Mouse (Mus musculus) embryo, embryonic 9.5 days (tissue): Measurements from ENCODE around the gene Fcmr.

Experiments
- DNase-seq: peaks from one replicate; pipeline ENCODE4 v3.0.0-alpha.2; 2017; ENCODE audit errors: extremely low spot score

The Fcmr gene

DNA sequence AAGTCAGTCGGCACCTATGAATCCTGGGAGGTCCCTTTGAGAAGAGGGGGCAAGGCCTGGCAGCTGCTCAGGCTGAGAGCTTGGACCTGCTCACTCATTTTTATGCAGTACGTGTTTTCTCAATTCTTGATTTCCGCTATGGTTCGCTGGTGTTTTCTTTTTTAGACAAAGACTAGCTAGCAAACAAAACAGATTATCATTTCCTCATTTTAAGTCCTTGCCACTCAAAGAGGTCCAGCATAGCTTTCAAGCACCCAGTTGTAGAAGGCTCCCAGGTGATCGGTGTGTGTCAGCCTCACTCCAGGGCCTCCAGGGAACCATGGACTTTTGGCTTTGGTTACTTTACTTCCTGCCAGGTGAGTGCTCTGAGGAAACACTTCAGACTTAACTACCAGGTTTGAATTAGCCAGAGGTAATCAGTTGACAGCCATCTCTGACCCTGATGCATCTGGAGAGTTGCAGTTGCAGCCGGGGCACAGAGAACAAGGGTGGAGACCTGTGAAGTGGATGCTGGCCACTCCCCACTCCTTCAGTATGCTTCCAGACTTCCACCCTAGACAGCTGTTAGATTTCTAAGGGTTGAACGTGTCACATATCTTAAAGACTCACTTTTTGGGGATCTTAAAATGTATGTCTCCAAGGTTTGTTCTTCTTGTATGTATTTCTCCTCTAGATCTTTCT, at the start of gene Fcmr:
Gene Fcmr, plus strand, starts transcription at position 129 of the 681 bp plus-strand sequence.
- DNase-seq, result no peak

DNA sequence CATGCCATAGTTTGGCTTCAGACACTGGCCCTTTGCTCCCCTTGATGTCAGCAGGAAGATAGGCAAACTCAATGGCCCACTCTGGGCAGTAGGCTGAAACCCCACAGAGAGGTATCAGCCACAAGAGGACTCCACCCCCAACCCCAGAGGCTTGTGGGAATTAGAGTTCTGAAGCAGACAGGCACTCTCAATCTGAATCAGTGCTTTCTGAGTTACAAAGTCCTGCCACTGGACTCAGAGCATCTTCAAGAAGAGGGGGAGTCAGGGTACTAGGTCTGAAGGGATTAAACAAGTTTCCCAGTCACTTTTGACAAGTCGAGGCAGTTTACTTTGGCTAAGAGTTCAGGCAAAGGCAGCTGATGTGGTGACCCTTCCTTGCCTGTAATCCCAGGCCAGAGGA, 45.7 kb upstream of the Fcmr start:
- DNase-seq, result no peak

DNA sequence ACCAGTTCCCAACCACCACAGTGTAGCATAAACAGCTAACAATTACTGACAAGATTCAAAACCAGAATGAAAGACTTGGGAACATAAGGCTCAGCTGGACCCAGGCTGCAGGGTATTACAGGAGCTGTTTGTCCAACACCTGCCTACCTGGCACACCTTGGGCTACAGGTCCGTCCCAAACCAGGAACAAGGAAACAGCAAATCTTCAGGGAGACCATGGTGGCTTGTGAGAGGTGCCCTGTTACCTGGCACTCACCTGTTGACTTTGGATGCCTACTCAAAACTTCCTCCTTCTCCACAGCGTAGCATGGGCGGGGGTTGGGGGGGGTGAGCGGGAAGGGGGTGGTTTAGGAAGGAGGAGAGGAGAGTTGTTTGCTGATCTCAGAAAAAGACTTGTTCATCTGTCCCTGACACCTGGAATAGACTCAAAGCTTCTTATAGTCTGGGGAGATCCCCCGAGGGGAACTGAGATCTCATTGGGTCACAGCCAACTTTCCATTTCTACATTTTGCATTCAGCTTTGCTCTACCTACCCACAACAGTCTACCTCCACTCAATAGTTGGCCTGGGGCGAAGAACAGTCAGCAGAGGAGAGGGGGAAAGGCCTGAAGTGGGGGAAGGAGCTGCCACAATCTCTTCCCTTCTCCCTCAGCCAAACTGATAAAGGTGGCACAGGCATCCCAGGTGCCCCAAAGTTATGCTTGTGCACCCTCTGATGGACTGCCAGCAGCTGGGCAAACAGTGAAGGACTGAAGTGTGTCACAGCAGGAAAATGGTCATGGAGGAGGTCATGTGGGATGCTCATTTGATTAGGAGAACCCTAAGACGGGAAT, 44.9 kb upstream of the Fcmr start:
- no peak for DNase-seq

DNA sequence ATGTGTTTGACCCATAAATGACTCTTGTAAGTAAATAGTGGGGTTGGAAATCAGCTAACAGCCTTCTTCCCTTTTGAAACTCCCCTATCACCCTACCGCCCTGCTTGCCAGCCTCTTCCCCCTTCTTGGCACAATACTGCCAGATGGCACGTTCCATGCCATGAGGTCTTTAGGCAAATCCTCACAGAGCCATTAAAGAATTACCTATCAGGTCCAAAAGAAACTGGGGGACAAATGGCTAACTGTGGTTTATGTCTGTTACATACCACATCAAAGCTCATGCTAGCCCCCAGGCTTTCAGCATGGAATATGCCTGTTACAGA, 44.4 kb upstream of the Fcmr start:
- DNase-seq, result no peak

DNA sequence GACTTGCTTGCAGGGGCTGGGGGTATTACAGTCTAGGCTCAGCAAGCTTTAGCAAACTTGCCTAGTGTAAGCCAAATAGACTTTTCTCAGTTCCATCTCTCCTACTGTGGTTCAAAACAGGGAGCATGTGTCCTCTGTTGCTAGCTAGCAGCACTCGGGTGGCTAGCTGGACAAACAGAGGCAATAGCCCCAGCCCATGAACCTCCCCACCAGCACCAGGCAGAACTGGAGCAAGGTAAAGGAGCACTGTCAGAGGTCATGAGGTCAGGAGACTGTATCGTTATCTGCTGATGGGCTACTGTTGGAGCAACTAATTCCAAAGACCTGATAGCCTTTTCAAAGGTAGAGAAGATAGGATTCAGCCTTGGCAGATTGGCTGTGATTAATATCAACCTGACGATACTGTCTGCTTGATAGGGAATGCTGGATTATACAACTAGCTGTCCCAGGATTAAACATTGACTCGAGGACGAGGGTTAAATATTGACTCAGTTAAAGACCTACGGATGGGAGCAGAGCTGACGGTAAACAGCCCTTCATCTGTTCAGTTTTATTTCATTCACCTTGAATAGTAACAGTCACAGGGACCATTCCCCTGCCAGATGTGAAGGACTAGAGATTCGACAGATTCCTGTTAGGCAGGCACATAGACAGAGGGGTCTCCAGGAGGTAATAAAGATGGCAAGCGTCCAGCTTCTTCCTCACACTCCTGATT, 43.4 kb upstream of the Fcmr start:
- no peak for DNase-seq

DNA sequence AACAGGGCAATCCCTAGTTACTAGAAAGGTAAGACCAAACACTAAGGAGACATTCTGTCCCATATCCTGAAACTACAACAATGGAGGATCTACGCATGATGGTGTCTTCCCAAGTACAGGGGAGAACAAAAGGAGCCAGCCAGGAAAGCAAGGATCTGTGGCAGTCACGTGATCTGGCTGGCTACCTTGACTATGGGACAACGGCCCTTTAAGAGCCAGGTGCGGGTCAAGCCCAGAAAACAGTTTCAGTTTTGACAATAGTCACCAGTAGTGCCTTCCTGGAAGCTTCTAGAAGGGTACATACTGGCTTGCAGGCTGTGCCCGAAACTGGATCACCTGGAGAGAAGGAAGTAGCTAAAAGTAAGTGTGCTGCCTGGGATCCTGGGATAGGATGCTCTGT, 39.0 kb upstream of the Fcmr start, which contains the start of gene Pigr:
Gene Pigr, plus strand, starts transcription at position 237 of the 400 bp plus-strand sequence.
- no peak for DNase-seq

DNA sequence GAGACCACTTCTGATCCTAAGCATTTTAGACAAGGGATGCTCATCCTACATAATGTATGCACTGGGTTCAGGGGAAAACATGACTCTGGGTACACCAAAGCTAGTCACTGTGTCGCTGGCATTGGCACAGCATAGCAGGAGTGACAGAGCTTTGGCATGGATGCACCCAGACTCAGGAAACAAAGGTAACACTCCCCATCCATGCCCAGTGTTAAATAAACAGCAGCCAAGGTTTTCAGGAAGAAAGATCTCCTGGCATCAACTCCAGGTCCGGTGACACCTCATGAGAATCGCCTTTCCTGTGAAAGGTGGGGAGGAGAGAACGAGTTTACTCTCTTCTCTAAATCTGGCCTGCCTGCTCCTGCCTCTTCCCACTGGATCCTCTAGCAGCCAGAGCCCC, 36.8 kb upstream of the Fcmr start:
- no peak for DNase-seq

DNA sequence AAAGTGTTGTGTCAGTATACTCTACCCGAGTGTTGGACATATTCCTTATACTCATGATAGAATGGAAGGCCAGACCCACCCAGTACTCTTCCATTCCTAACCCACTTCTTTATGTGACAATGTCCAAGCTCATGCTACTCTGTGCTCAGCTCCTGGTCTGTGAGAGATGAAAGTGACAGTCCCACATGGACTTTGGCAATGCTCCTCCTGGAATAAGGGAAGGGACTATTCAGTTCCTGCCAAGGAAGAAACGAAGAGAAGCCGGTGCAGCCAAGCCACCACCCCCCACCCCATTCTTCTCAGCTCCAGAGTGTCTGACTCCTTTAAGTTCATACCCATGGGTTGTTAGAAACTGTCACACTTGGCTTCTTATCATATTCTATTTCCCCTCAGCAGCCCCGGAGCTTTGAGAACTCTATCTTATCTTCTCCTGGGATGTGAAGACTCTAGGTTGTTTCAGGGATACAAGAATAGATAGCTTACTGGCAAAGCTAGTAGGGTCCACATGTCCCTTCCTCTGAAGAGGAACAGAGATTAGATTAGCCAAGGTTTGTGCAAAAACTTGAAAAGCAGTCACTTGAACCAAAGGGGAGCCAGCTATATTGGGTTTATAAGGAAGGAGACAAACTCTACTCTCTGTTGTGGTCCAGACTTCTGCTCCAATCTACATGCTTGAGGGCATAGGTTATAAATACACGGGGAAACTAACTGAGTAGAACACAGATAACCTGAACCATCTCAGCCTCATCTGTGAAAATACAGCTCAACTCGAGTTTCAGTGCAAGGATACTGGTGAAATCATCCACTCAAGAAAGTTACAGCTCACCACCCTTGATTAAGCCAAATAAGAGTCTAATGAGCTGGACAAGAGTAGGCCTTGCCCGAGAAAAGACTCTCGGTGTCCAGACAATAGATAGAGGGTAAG, 35.3 kb upstream of the Fcmr start:
- no peak for DNase-seq

DNA sequence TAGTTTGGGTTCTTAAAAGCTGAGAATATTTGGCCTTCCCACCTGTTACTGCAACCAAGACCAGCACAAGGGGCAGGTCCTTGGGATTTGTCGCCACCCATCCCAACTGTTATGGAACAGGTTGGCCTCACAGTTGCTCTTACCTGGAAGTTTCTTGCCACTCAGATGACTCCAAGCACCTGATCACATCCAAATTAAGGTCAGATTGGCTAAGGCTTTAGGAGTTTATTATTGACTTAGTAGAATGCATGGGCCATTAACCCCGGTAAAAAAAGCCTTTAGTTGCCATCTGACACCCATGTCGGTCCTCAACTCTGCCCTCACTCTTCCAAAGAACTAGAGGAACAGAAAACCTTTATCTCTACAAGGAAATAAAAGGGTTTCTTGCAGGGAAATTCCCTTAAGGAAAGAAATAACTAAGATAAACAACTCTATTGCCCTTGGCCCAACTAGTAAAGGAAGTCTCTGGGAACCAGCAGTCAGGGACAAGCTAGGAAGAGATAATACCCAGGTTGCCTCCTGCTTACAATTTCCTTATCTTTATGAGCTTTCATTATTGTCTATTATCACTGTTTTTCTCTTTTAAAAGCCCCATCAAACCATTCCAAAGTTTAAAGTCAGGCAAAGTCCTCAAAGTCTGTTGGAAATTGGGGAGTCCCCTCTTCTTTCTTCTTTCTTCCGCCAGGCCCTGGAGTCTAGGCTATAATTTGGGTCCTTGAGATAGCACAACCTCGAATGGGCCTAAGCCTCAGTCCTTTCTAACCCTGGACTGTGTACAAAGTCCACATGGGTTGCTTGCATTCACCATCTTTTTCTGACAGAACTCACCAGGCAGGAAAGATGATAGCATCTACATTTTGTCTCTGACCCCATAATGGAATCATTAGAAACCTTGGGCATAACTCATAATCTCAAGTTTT, 33.0 kb upstream of the Fcmr start:
- DNase-seq, result no peak

DNA sequence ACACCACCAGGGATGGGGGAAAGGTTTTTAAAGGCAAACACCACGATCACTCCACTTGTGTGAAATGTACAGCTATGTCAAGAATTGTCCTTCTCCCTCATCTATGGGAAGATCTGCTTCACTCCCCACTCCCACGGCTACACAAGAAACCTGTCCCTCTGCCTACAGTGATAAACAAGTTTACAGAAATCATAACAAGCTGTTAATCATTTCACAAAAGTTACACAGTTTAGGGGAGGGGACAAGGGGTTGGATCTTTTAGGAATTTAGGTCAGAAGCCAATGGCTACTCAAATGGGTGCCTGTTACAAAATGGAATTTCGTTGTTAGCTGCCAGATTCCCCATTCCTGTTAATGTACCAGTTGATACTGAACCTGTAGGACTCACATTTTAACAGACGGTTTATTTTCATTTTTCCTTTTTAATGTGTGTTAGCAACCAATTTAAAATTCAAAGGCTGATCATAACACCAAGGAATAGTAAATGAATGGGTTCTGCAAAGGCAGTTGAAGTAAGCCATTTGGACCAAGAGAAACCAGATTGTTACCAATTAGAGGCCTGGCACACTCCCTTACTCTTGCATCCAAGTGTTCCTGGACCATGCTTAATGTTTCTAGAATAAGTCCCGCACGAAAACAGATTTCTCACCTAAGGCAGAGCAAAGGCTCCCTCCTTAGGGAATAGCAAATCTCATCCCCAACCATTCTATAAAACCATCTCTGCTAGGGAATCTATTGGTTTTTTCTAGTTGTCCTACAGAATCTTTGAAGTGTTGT, 30.1 kb upstream of the Fcmr start:
- DNase-seq, result no peak

DNA sequence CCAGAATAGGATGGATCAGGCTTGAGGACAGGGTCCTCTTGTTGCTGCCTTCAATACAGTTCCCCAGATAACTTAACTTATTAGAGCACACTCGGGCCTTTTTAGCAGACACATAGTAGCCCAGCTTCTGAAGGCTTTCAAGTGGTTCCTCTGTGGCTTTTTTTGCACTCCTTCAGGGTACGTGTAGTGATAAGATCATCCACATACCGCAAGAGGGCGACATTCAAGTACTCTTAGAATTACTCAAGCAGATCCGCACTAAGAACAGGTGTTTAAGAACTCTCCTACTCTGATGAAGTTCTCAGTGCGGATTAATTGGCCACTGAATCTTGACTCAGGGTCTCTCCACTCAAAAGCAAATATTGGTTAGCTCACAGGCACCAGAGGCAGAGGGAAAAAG, 27.2 kb upstream of the Fcmr start:
- no peak for DNase-seq

DNA sequence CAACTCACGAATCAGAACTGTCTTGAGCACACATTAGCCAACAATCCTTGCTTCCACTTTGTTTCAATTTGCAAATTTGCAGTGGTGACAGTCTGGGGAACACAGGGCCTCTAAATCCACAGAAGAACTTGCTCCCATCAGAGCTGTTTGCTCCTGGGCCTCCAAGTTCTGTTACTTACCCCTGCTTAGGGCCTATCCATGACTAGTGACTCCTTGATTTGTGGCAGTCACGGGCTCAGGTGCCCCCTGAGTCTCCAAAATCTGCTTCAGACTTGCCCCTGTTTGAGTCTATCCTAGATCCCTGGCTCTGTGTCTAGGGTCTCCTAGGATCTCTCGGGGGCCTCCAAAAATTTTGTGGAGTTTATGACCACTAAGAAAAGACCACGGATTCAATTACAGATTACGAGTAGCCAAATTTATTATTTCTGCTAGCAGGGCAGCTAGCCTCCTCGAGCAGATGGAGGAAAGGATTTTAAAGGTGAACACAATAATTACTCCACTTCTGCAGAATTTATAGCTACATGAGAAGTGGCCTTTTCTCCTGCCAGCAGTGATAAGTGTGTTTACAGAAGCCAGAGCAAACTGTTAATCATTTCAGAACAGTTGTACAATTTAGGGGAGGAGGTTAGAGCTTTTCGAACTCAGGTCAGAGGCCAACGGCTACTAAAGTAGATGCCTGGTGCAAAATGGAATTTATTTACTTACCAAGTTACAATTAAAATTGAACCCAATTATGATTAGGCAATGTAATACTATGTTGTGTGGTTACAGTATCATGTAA, 24.7 kb upstream of the Fcmr start:
- DNase-seq, result no peak

DNA sequence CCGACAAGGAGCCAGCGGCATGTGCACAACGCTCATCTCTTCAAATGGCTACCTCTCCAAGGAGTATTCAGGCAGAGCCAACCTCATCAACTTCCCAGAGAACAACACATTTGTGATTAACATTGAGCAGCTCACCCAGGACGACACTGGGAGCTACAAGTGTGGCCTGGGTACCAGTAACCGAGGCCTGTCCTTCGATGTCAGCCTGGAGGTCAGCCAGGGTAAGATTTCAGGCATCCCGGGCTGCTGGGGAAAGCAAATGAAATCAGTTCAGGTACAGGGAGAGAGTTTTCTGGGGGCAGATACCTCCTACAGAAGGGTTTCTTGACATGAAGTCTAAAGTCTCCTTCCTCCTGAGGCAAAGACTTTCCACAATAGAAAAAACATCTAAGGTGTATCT, 23.8 kb upstream of the Fcmr start:
- DNase-seq, result no peak

DNA sequence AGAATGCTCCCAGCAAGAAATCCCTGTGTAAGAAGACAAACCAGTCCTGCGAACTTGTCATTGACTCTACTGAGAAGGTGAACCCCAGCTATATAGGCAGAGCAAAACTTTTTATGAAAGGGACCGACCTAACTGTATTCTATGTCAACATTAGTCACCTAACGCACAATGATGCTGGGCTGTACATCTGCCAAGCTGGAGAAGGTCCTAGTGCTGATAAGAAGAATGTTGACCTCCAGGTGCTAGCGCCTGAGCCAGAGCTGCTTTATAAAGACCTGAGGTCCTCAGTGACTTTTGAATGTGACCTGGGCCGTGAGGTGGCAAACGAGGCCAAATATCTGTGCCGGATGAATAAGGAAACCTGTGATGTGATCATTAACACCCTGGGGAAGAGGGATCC, 21.0 kb upstream of the Fcmr start:
- no peak for DNase-seq

DNA sequence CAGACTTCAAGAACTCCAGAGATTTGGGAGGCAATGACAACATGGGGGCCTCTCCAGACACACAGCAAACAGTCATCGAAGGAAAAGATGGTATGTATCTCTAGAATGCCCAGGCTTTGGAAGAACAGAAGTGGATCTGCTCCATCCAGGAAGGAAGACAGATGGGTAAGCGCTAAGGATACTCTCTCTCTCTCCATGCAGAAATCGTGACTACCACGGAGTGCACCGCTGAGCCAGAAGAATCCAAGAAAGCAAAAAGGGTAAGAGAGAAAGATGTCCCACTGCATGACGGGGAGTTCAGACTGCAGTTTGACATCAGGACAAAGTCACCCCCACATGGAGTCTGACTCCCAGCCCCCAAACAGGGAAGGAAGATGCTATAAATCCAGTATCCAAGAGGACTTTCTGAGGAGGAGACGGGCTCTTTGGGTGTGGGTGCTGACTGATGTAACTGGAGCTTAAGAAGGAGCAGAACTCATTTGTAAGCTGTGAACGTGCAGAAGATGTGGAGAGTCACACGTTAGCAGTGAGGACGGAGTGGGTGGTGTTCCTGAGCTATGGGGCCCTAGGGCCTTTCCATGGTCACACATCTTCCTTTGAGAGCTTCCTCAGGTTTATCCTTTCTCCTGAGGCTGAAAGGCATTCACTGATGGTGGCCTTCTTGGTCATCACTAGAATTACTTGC, 15.8 kb upstream of the Fcmr start:
- no peak for DNase-seq

DNA sequence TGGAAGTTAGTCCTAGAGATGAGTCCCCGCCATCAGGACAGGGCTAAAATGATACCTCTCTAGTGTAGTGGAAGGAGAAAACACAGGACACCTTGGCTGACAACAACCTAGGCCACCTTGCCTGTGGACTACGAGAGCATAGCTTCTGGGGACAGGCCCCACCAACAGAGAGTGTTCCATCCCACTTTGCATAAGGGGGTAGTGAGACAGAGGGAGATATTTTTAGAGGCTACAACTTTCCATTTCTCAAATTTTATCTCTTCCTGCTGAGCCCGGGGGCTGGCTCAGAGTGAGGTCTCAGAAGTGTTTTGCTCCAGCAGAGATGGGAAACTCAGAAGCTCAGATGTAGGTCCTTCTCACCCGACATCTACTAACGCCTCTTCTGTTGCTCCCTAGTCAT, 15.1 kb upstream of the Fcmr start:
- DNase-seq, result no peak

DNA sequence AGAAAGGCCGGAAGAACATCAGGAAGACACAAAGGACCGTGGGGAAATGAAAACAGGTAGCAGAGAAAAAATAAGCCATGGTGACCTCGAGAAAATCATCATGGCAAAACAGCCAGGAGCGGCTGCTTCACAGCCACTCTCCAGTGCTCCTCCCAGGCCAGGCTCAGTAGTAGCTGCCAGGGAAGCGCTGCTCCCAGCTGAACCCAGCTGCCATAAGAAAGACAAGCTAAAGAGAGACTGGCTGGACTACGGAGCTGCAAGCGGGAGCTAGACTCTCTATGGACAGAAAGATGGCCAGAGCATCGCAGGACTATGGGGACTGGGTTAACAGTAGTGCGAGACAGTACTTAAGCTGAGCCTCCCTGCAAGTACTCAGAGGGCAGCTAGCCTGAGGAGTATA, 10.7 kb upstream of the Fcmr start:
- no peak for DNase-seq

DNA sequence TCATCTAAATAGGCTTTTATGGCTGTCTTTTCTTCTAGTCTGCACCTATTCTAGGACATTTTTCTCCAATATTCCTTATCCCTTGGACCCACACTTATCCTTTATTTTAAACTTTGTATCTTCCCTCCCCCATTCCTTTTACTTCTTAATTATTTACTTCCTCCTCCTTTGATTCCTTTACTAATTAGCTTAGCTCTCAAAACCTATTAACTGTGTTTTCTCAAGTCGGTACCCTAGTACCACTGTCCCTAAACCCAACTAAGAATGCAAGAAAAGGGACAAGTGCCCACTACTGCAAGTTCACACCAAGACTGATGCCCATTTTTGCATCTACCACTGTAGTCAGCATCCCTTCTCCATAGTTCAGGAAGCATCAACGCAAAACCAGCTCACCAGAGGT, 9.7 kb upstream of the Fcmr start:
- DNase-seq, result no peak

DNA sequence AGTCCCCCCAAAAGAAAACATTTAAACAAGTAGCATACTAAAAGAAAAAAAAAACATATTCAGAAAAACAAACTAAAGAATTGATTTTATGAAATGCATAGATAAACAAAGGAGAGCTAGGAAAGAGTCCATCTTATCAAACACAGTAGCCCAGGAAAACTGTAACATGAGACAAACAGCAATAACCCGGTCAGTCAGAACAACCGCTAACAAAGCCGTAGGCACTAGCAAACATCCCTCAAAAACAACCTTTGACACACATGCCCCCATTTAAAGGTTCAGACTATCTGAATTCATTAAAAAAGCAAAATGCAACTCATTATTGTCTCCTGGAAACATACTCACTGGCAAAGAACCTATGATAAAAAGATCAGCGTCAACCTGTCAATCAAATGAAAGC, 8.0 kb upstream of the Fcmr start:
- DNase-seq, result no peak
